Mouse (Mus musculus): ENCODE results near the gene Nfkbia.

Gene Nfkbia

GRCm38 (mm10) chr12:55465401-55465983, 27.0 kb downstream of the Nfkbia start:
- DNase-seq (ENCODE audit: low spot score): no peak

- DNase-seq (ENCODE audit: low spot score): no peak
Observed at GRCm38 (mm10) chr12:55464846-55465361, 27.5 kb downstream of the Nfkbia start.

- no peak for DNase-seq (ENCODE audit: low spot score)
Observed at GRCm38 (mm10) chr12:55463992-55464845, 28.2 kb downstream of the Nfkbia start.

- no peak for DNase-seq (ENCODE audit: low spot score)
Observed at GRCm38 (mm10) chr12:55463087-55463486, 29.4 kb downstream of the Nfkbia start.

GRCm38 (mm10) chr12:55462456-55462855, 30.0 kb downstream of the Nfkbia start:
- no peak for DNase-seq (ENCODE audit: low spot score)

GRCm38 (mm10) chr12:55461767-55462166, 30.7 kb downstream of the Nfkbia start:
- DNase-seq (ENCODE audit: low spot score): no peak

- no peak for DNase-seq (ENCODE audit: low spot score)
Observed at GRCm38 (mm10) chr12:55460900-55461299, 31.5 kb downstream of the Nfkbia start.

- no peak for DNase-seq (ENCODE audit: low spot score)
Observed at GRCm38 (mm10) chr12:55459739-55460138, 32.7 kb downstream of the Nfkbia start.

GRCm38 (mm10) chr12:55456893-55457292, 35.6 kb downstream of the Nfkbia start:
- DNase-seq (ENCODE audit: low spot score): no peak

GRCm38 (mm10) chr12:55456136-55456535, 36.3 kb downstream of the Nfkbia start:
- DNase-seq (ENCODE audit: low spot score): no peak

- DNase-seq (ENCODE audit: low spot score): no peak
Observed at GRCm38 (mm10) chr12:55455206-55455605, 37.2 kb downstream of the Nfkbia start.

- no peak for DNase-seq (ENCODE audit: low spot score)
Observed at GRCm38 (mm10) chr12:55453924-55454323, 38.5 kb downstream of the Nfkbia start.

- DNase-seq (ENCODE audit: low spot score): no peak
Observed at GRCm38 (mm10) chr12:55452839-55453238, 39.6 kb downstream of the Nfkbia start.

GRCm38 (mm10) chr12:55450421-55450820, 42.0 kb downstream of the Nfkbia start:
- DNase-seq (ENCODE audit: low spot score): no peak

- no peak for DNase-seq (ENCODE audit: low spot score)
Observed at GRCm38 (mm10) chr12:55449048-55449447, 43.4 kb downstream of the Nfkbia start.

GRCm38 (mm10) chr12:55448457-55448856, 44.0 kb downstream of the Nfkbia start:
- DNase-seq (ENCODE audit: low spot score): no peak

- DNase-seq (ENCODE audit: low spot score): no peak
Observed at GRCm38 (mm10) chr12:55447396-55447760, 45.1 kb downstream of the Nfkbia start.

- DNase-seq (ENCODE audit: low spot score): peak; percentile 89
Observed at GRCm38 (mm10) chr12:55446746-55447395, 45.6 kb downstream of the Nfkbia start.

GRCm38 (mm10) chr12:55446366-55446745, 46.1 kb downstream of the Nfkbia start:
- DNase-seq (ENCODE audit: low spot score): no peak

GRCm38 (mm10) chr12:55445583-55445982, 46.9 kb downstream of the Nfkbia start:
- DNase-seq (ENCODE audit: low spot score): peak; percentile 51

- no peak for DNase-seq (ENCODE audit: low spot score)
Observed at GRCm38 (mm10) chr12:55444031-55444451, 48.4 kb downstream of the Nfkbia start.
